Mouse (Mus musculus) kidney, embryonic 16.5 days (tissue): Measurements from ENCODE around the gene Trpc4ap. TPM values are rescaled to one million over a fixed set of nuclear protein-coding genes. Genes with fewer than 3 reads are reported as not detected.
A peak's percentile ranks its signal among the peaks of the same experiment; 100 is the strongest.

Experiments
- ATAC-seq: fragments of 200-750 bp; cut with Nextera tagmentation; 2 replicates; pipeline ENCODE4 v1.8.0; 2017; ENCODE audit warnings: moderate TSS enrichment; ENCODE audit not compliant: low FRiP score, low TSS enrichment
- H3K27ac ChIP-seq: fragments of 300-500 bp; sonication (generic); 2 replicates; pipeline ENCODE4 v1.5.1; 2014; ENCODE audit warnings: low read length
- H3K27me3 ChIP-seq: fragments of 300-500 bp; sonication (generic); 2 replicates; pipeline ENCODE4 v1.6.1; 2014; ENCODE audit warnings: low read length, control low read depth, mixed read lengths; ENCODE audit not compliant: insufficient read depth
- H3K36me3 ChIP-seq: fragments of 300-500 bp; sonication (generic); 2 replicates; pipeline ENCODE4 v1.6.1; 2014; ENCODE audit warnings: low read length, control low read depth, mixed read lengths; ENCODE audit not compliant: insufficient read depth
- H3K4me1 ChIP-seq: fragments of 300-500 bp; sonication (generic); 2 replicates; pipeline ENCODE4 v1.6.1; 2014; ENCODE audit warnings: low read length, control low read depth, mixed read lengths; ENCODE audit not compliant: insufficient read depth
- H3K4me2 ChIP-seq: fragments of 300-500 bp; sonication (generic); replicated peaks from 2 replicates; pipeline ENCODE4 v1.6.1; 2014; ENCODE audit warnings: low read depth, low read length
- H3K4me3 ChIP-seq: fragments of 300-500 bp; sonication (generic); 2 replicates; pipeline ENCODE4 v1.5.1; 2014; ENCODE audit warnings: mild to moderate bottlenecking, low read length
- H3K9ac ChIP-seq: fragments of 300-500 bp; sonication (generic); replicated peaks from 2 replicates; pipeline ENCODE4 v1.6.1; 2014; ENCODE audit warnings: low read length
- H3K9me3 ChIP-seq: fragments of 300-500 bp; sonication (generic); 2 replicates; pipeline ENCODE4 v1.6.1; 2016; ENCODE audit warnings: low read length, control low read depth
- WGBS: fragments of 180-500 bp; shearing (Covaris S2); extraction: QIAGEN DNeasy Blood & Tissue Kit; methylation state at CpG from one replicate; pipeline ENCODE4 v1.1.7; 2014; 5-methylcytosine and 5-hydroxymethylcytosine counted together
- polyA plus RNA-seq: library from polyadenylated mRNA; unstranded; fragments of >200 nt; fragmentation: Nextera tagmentation; extraction: Ambion mirVana; gene quantifications from 2 replicates; pipeline ENCODE4 v1.2.1, GENCODE M21; 2015

Gene Trpc4ap
- polyA plus RNA-seq, 1 experiment from 2014 or later, result 135 TPM

DNA sequence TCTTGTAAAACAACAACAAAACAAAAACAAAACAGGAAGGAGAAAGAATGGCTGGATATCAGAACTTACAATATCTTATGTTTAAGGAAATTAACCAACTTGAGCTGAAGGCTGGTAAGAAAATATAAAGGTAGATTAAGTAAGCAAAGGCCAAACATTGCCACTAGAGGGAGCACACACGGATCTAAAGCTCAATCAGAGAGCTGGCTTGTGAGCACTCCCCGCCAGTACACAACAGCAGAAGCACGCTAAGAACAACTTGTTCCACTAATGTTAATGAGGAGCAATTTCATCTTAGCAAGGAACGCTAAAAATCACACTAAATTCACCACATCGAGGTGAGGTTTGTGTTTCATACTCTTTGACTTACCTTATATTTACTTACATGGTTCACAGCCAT, 29.1 kb downstream of the Trpc4ap start:
- WGBS, result 19% methylated on average over 5 of the region's 5 CpGs
- Histone ChIP-seq H3K4me3 (no peak overlapping the region), H3K27me3 (no peaks in the 10 kb centered on the region), H3K4me1 (no peaks in the 10 kb centered on the region), H3K27ac (no peak overlapping the region), H3K4me2 (no peak overlapping the region), H3K36me3 (peaks cover 36% of the 10 kb centered on the region), H3K9me3 (no peaks in the 10 kb centered on the region), H3K9ac (no peak overlapping the region)
- no peak for ATAC-seq

DNA sequence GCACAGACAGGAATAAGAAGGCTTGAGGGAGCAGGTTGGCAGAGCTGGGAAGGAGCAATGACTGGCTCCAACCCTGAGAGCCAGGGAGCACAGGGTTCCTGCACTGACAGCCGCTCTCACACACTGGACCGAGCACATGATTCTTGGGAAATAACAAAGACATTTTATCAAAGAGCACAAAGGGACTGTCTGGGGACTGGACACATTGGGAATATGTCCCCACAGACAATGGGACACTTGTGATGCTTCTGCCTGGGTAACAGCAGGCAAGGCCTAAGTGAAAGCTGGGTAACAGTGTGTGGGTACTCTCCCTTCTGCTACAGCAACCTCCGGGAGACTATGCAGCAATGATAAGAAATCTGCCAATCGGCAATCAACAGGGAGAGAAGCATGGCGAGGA, 29.8 kb downstream of the Trpc4ap start:
- 96% methylated on average over 5 of the region's 5 CpGs for WGBS
- Histone ChIP-seq H3K9me3 (no peaks in the 10 kb centered on the region), H3K4me3 (no peak overlapping the region)

DNA sequence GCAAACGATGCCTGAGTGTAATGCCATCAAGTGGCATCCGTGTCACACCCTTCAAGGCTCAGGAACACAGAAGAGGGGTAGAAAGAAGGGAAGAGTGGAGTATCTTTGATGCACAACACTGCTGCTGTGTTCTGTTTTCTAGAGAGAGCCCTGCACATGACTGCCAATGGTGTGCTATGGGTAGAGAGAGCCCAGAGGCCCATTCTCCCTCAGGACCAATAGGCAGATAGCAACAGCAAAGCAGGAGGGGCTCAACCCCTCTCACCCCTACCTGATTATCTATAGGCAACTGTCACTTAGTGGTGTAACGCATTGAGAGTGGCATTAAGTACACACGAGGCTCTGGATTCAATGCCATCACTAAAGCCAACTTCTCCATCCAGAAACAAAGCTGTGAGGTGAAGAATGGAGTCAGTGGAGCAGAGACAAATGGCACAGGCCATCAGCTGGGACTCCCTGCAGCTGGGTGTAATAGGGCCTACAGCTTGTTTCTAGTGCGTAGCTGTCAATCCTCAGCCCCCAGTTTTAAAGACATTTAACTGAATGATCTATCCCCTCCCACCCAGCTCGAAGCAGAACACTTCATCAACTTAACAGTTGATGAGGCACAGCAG, 36.3 kb downstream of the Trpc4ap start:
- Histone ChIP-seq H3K9me3 (no peaks in the 10 kb centered on the region), H3K4me3 (no peak overlapping the region), H3K4me1 (no peaks in the 10 kb centered on the region), H3K4me2 (no peak overlapping the region), H3K27ac (no peak overlapping the region), H3K36me3 (peaks cover 60% of the 10 kb centered on the region), H3K9ac (no peak overlapping the region), H3K27me3 (no peaks in the 10 kb centered on the region)
- WGBS, result 88% methylated on average over 6 of the region's 6 CpGs
- ATAC-seq, result no peak

More for the DNA sequence above, 29.8 kb downstream of the Trpc4ap start:
- no peak for ATAC-seq
- Histone ChIP-seq H3K9ac (no peak overlapping the region), H3K27me3 (no peaks in the 10 kb centered on the region), H3K36me3 (peaks cover 38% of the 10 kb centered on the region), H3K27ac (no peak overlapping the region), H3K4me2 (no peak overlapping the region), H3K4me1 (no peaks in the 10 kb centered on the region)

DNA sequence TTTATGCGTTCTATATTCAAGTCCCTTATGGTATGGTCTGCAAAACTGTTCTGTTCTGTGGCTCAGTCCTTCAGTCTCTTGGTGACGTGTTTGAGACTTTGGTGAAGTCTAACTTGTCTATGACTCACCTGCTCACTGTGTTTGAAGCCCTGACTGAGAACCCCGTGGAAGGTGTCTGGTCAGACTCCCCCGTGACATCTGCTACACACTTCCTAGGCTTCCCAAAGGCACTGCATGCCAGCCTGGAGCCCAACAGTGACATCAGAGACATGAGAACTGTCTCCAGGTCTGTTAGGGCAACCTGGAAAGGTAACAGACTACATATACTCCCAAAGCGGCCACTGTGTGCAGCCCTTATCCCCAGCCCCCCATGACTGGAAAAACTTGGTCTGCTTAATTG, 39.6 kb downstream of the Trpc4ap start:
- Histone ChIP-seq H3K27ac (no peak overlapping the region), H3K27me3 (no peaks in the 10 kb centered on the region), H3K4me2 (no peak overlapping the region), H3K36me3 (peaks cover 78% of the 10 kb centered on the region), H3K9me3 (no peaks in the 10 kb centered on the region), H3K4me1 (no peaks in the 10 kb centered on the region), H3K9ac (no peak overlapping the region), H3K4me3 (no peak overlapping the region)
- WGBS, result 93% methylated on average over 5 of the region's 5 CpGs
- no peak for ATAC-seq

DNA sequence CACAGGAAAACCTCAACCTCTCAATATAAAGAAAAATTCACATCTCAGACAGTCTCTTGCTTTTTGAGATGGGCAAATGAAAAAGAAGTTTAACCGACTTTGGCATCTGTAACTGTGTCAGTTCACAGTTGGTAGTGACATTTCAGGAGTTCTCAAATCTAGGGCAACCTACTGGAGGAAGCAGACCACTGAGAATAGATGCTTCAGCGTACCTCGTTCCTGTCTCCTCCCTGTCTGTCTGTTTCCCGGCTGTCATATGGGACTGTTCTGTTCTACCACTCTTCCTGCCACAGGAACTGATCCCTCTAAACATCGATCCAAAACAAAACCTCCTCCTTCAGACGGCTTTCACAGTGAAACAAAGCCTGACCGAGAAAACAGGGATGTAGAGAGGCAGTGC, 46.4 kb downstream of the Trpc4ap start:
- Histone ChIP-seq H3K36me3 (peaks cover 68% of the 10 kb centered on the region), H3K4me1 (no peaks in the 10 kb centered on the region), H3K27me3 (no peaks in the 10 kb centered on the region), H3K4me3 (no peak overlapping the region), H3K9me3 (no peaks in the 10 kb centered on the region), H3K9ac (no peak overlapping the region), H3K4me2 (no peak overlapping the region), H3K27ac (no peak overlapping the region)
- ATAC-seq, result no peak
- 86% methylated on average over 7 of the region's 7 CpGs for WGBS

DNA sequence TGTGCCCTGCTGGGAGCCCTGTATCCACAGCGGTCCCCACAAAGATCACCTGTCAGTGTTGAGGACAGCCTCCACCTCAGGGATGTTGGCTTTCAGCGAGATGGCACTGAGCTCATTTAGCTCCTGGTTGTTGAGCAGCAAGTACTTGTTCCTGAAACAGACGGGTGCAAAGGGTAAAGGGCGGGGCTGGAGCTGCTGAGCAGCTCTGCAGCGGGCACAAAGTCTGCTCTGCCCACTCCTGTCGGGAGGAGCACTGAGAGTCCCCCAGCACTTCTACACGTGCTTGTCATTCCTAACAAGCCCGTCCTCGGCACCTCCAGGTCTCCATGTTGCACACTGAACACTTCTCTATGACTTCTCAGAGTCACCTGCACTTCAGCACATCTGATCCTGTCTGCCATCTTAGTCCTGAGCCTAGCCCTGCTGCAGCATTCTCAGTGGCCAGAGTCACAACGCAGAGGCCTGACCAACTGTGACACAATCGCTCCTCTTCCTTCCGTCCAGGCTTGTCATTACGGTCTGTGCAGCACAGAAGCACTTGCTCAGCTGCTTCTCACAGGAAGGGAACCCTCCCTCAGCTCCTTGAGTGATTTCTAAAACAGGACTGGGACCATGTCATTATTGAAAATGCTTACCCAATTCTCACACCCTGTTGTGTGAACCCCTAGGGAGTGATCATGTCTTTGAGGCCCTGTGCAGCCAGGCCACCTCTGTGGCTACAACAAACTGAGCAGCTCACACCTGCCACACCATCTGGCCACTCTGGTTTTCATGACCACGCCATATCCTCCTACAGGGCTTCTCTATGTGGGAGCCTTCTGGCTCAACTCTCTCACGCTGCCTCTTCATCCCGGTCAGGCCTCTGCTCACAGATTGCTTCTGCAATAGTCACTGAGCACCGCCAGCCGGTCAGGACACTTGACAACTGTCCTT, 50.4 kb downstream of the Trpc4ap start:
- H3K4me2 ChIP-seq, result no peak overlapping the region
- no peak overlapping the region for H3K27ac ChIP-seq
- no peaks in the 10 kb centered on the region for H3K4me1 ChIP-seq
- H3K9me3 ChIP-seq, result no peaks in the 10 kb centered on the region
- peaks cover 71% of the 10 kb centered on the region for H3K36me3 ChIP-seq
- H3K4me3 ChIP-seq, result no peak overlapping the region
- H3K9ac ChIP-seq, result no peak overlapping the region
- no peaks in the 10 kb centered on the region for H3K27me3 ChIP-seq
- WGBS, result 84% methylated on average over 18 of the region's 18 CpGs
- ATAC-seq, result peak; percentile 31; the same call in 1 of the 2 replicates

DNA sequence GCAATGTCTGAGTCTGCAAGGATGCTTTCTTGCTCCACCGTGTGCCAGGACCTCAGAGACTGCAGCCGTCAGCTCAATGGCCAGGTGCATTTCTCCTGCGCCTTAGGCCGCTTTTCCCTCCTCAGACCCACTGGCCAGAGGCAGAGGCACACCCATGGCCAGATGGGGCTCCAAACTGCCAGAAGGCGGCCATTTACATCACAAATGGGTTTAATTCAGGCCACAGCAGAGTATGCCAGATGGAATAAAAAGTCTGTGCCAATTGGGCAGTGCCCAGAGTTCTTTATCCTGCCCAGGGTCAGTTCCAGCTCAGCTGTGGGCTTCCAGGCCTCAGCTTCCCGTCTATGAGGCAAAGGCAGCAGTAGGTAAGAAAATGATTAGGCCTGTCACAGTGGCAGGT, 51.5 kb downstream of the Trpc4ap start:
- H3K4me1 ChIP-seq, result no peaks in the 10 kb centered on the region
- no peak overlapping the region for H3K4me2 ChIP-seq
- H3K9ac ChIP-seq, result no peak overlapping the region
- H3K36me3 ChIP-seq, result peaks cover 81% of the 10 kb centered on the region
- no peaks in the 10 kb centered on the region for H3K27me3 ChIP-seq
- H3K4me3 ChIP-seq, result no peak overlapping the region
- no peak for ATAC-seq
- WGBS, result 91% methylated on average over 6 of the region's 6 CpGs
- H3K9me3 ChIP-seq, result no peaks in the 10 kb centered on the region
- no peak overlapping the region for H3K27ac ChIP-seq

DNA sequence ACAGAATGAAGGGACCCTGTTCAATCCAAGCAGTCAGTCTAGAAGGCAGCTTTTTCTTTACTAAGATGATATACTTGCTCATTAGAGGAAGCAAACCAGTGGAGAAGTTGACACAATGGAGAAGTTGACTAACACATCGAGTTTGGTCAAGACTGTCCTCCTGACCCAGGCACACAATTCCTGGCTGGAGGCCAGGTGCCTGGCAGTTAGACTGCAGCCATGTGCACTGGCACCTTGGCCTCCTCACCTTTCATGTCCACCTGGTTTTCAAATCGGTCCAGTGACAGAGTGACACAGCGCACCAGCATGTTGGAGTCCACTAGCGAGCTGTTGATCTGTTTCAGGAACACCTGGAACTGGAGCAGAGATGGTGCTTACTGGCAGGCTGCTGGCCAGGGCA, 54.8 kb downstream of the Trpc4ap start:
- peaks cover 4% of the 10 kb centered on the region; the same call in 1 of the 2 replicates for H3K27me3 ChIP-seq
- peaks cover 84% of the 10 kb centered on the region for H3K36me3 ChIP-seq
- WGBS, result 87% methylated on average over 4 of the region's 4 CpGs
- no peak overlapping the region for H3K27ac ChIP-seq
- no peak for ATAC-seq
- H3K4me1 ChIP-seq, result no peaks in the 10 kb centered on the region
- H3K9ac ChIP-seq, result no peak overlapping the region
- no peak overlapping the region for H3K4me2 ChIP-seq
- H3K4me3 ChIP-seq, result no peak overlapping the region
- H3K9me3 ChIP-seq, result no peaks in the 10 kb centered on the region

DNA sequence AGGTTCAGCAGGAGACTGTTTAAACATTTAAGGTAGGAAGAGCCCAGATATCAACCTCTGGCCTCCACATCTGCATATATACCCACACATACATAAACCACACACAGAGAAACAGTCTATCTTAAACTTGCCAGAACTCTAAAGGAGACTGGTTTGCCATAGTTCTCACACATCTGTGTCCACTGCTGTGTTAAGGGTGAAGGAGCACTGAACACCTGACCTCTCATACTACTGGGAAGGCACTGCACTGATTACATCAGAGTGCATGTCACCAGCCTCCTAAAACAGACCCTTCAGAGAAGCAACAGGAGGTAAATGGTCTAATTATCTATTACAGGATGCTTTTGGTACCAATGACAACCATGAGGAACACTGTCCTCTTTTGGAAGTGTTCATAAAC, 55.3 kb downstream of the Trpc4ap start:
- Histone ChIP-seq H3K9ac (no peak overlapping the region), H3K27ac (no peak overlapping the region), H3K4me2 (no peak overlapping the region), H3K36me3 (peaks cover 81% of the 10 kb centered on the region), H3K9me3 (no peaks in the 10 kb centered on the region), H3K27me3 (peaks cover 5% of the 10 kb centered on the region; the same call in 1 of the 2 replicates), H3K4me1 (no peaks in the 10 kb centered on the region), H3K4me3 (no peak overlapping the region)
- ATAC-seq, result no peak

DNA sequence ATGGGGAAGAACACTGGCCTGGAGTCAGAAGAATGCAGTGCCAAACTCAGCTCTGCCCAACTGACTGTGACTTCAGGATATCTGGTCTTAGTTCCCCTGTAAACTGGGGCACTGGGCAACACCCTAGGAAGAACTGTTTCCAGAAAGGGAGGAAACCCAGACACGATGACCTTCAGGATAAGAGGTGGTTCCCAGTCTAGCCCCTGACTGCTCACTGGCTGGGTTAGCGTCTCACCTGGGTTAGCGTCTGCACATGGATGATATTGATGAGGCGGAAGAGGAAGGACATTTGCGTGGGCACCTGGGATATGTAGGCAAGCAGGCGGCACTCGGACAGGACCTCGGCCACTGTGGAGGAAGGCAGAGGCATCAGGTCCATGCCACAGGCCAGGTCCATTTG, 56.2 kb downstream of the Trpc4ap start:
- Histone ChIP-seq H3K27ac (no peak overlapping the region), H3K9me3 (no peaks in the 10 kb centered on the region), H3K27me3 (peaks cover 12% of the 10 kb centered on the region), H3K4me2 (no peak overlapping the region), H3K9ac (no peak overlapping the region), H3K4me3 (no peak overlapping the region), H3K36me3 (peaks cover 72% of the 10 kb centered on the region), H3K4me1 (peaks cover 7% of the 10 kb centered on the region; the same call in 1 of the 2 replicates)
- 93% methylated on average over 8 of the region's 8 CpGs for WGBS
- no peak for ATAC-seq
